Mouse (Mus musculus): ENCODE data around the gene Thyn1. TPM values are rescaled to one million over a fixed set of nuclear protein-coding genes. Genes with fewer than 3 reads are reported as not detected.
A peak's percentile ranks its signal among the peaks of the same experiment; 100 is the strongest.

Thyn1 gene
- polyA plus RNA-seq (2014; fragmentation: Nextera tagmentation; extraction: Ambion mirVana), result 167 and 170 TPM in 2 replicates

GRCm38 (mm10) chr9:26999461-27000395, at the start of gene Thyn1, which contains the start of gene Acad8:
TSS of gene Thyn1 (plus strand) at chr9:26999710.
TSS of gene Acad8 (minus strand) at chr9:26999566.
- under 1% methylated on average over 35 of the region's 35 CpGs for WGBS
- ATAC-seq (replicated peaks; ENCODE audit: low FRiP score, low TSS enrichment, low read depth) (peak; percentile 98), DNase-seq (ENCODE audit: low spot score) (peak; percentile 96)

GRCm38 (mm10) chr9:26977754-26978153, 21.8 kb upstream of the Thyn1 start:
- Histone ChIP-seq H3K27ac (ENCODE audit: low read depth) (no peak overlapping the region), H3K27me3 (replicated peaks; ENCODE audit: control insufficient read depth, insufficient read depth, low read length) (no peaks in the 10 kb centered on the region), H3K4me2 (ENCODE audit: low read length) (no peak overlapping the region), H3K4me3 (ENCODE audit: low read depth, low read length) (no peak overlapping the region), H3K9ac (ENCODE audit: low read length) (no peak overlapping the region), H3K9me3 (ENCODE audit: control insufficient read depth, low read length) (no peaks in the 10 kb centered on the region), H3K36me3 (ENCODE audit: control insufficient read depth, insufficient read depth, low read length) (peaks cover 66% of the 10 kb centered on the region), H3K4me1 (replicated peaks; ENCODE audit: control insufficient read depth, insufficient read depth, low read length) (no peaks in the 10 kb centered on the region)
- ATAC-seq (replicated peaks; ENCODE audit: low FRiP score, low TSS enrichment, low read depth), result no peak
- no peak for DNase-seq (ENCODE audit: low spot score)
- WGBS, result 88% methylated on average over 9 of the region's 9 CpGs

More at GRCm38 (mm10) chr9:26999461-27000395, at the start of gene Thyn1, which contains the start of gene Acad8:
- peak within 1 kb of the TSS; percentile 68 for H3K4me3 ChIP-seq (ENCODE audit: low read depth, low read length)
- peaks cover 20% of the 10 kb centered on the region for H3K4me1 ChIP-seq (replicated peaks; ENCODE audit: control insufficient read depth, insufficient read depth, low read length)
- H3K9ac ChIP-seq (ENCODE audit: low read length), result peak within 1 kb of the TSS; percentile 81
- peak within 1 kb of the TSS; percentile 55 for H3K27ac ChIP-seq (ENCODE audit: low read depth)
- peak within 1 kb of the TSS; percentile 60 for H3K4me2 ChIP-seq (ENCODE audit: low read length)
- no peaks in the 10 kb centered on the region for H3K9me3 ChIP-seq (ENCODE audit: control insufficient read depth, low read length)
- H3K27me3 ChIP-seq (replicated peaks; ENCODE audit: control insufficient read depth, insufficient read depth, low read length), result no peaks in the 10 kb centered on the region
- H3K36me3 ChIP-seq (ENCODE audit: control insufficient read depth, insufficient read depth, low read length), result peaks cover 21% of the 10 kb centered on the region

GRCm38 (mm10) chr9:26978776-26979175, 20.7 kb upstream of the Thyn1 start:
- Histone ChIP-seq H3K27me3 (replicated peaks; ENCODE audit: control insufficient read depth, insufficient read depth, low read length) (no peaks in the 10 kb centered on the region), H3K9ac (ENCODE audit: low read length) (no peak overlapping the region), H3K36me3 (ENCODE audit: control insufficient read depth, insufficient read depth, low read length) (peaks cover 64% of the 10 kb centered on the region), H3K4me2 (ENCODE audit: low read length) (no peak overlapping the region), H3K27ac (ENCODE audit: low read depth) (no peak overlapping the region), H3K9me3 (ENCODE audit: control insufficient read depth, low read length) (no peaks in the 10 kb centered on the region), H3K4me3 (ENCODE audit: low read depth, low read length) (no peak overlapping the region), H3K4me1 (replicated peaks; ENCODE audit: control insufficient read depth, insufficient read depth, low read length) (no peaks in the 10 kb centered on the region)
- DNase-seq (ENCODE audit: low spot score) (no peak), ATAC-seq (replicated peaks; ENCODE audit: low FRiP score, low TSS enrichment, low read depth) (no peak)
- 86% methylated on average over 3 of the region's 3 CpGs for WGBS

GRCm38 (mm10) chr9:26985090-26985613, 14.4 kb upstream of the Thyn1 start:
- no peaks in the 10 kb centered on the region for H3K4me1 ChIP-seq (replicated peaks; ENCODE audit: control insufficient read depth, insufficient read depth, low read length)
- no peak overlapping the region for H3K9ac ChIP-seq (ENCODE audit: low read length)
- no peaks in the 10 kb centered on the region for H3K9me3 ChIP-seq (ENCODE audit: control insufficient read depth, low read length)
- H3K4me2 ChIP-seq (ENCODE audit: low read length), result no peak overlapping the region
- no peak for DNase-seq (ENCODE audit: low spot score)
- ATAC-seq (replicated peaks; ENCODE audit: low FRiP score, low TSS enrichment, low read depth), result no peak
- H3K27me3 ChIP-seq (replicated peaks; ENCODE audit: control insufficient read depth, insufficient read depth, low read length), result no peaks in the 10 kb centered on the region
- H3K36me3 ChIP-seq (ENCODE audit: control insufficient read depth, insufficient read depth, low read length), result peaks cover 60% of the 10 kb centered on the region
- no peak overlapping the region for H3K4me3 ChIP-seq (ENCODE audit: low read depth, low read length)
- WGBS, result 88% methylated on average over 2 of the region's 2 CpGs
- H3K27ac ChIP-seq (ENCODE audit: low read depth), result no peak overlapping the region

- peak; percentile 10 for DNase-seq (ENCODE audit: low spot score)
- H3K9me3 ChIP-seq (ENCODE audit: control insufficient read depth, low read length), result no peaks in the 10 kb centered on the region
- H3K27ac ChIP-seq (ENCODE audit: low read depth), result no peak overlapping the region
- ATAC-seq (replicated peaks; ENCODE audit: low FRiP score, low TSS enrichment, low read depth), result no peak
- H3K27me3 ChIP-seq (replicated peaks; ENCODE audit: control insufficient read depth, insufficient read depth, low read length), result no peaks in the 10 kb centered on the region
- H3K4me3 ChIP-seq (ENCODE audit: low read depth, low read length), result no peak overlapping the region
- H3K9ac ChIP-seq (ENCODE audit: low read length), result no peak overlapping the region
- 93% methylated on average over 6 of the region's 6 CpGs for WGBS
- H3K36me3 ChIP-seq (ENCODE audit: control insufficient read depth, insufficient read depth, low read length), result peaks cover 64% of the 10 kb centered on the region
- H3K4me2 ChIP-seq (ENCODE audit: low read length), result no peak overlapping the region
- H3K4me1 ChIP-seq (replicated peaks; ENCODE audit: control insufficient read depth, insufficient read depth, low read length), result no peaks in the 10 kb centered on the region
These were observed 13.7 kb upstream of the Thyn1 start for GRCm38 (mm10) chr9:26985668-26986277.

- Histone ChIP-seq H3K9ac (ENCODE audit: low read length) (no peak overlapping the region), H3K4me2 (ENCODE audit: low read length) (no peak overlapping the region), H3K36me3 (ENCODE audit: control insufficient read depth, insufficient read depth, low read length) (peaks cover 55% of the 10 kb centered on the region), H3K9me3 (ENCODE audit: control insufficient read depth, low read length) (no peaks in the 10 kb centered on the region), H3K4me3 (ENCODE audit: low read depth, low read length) (no peak overlapping the region), H3K4me1 (replicated peaks; ENCODE audit: control insufficient read depth, insufficient read depth, low read length) (no peaks in the 10 kb centered on the region), H3K27ac (ENCODE audit: low read depth) (no peak overlapping the region), H3K27me3 (replicated peaks; ENCODE audit: control insufficient read depth, insufficient read depth, low read length) (no peaks in the 10 kb centered on the region)
- DNase-seq (ENCODE audit: low spot score) (no peak), ATAC-seq (replicated peaks; ENCODE audit: low FRiP score, low TSS enrichment, low read depth) (no peak)
- 94% methylated on average over 4 of the region's 4 CpGs for WGBS
These were observed 9.3 kb upstream of the Thyn1 start for GRCm38 (mm10) chr9:26990181-26990580.

GRCm38 (mm10) chr9:26993118-26993517, 6.4 kb upstream of the Thyn1 start:
- DNase-seq (ENCODE audit: low spot score) (no peak), ATAC-seq (replicated peaks; ENCODE audit: low FRiP score, low TSS enrichment, low read depth) (no peak)
- H3K27ac ChIP-seq (ENCODE audit: low read depth), result no peak overlapping the region
- no peak overlapping the region for H3K4me2 ChIP-seq (ENCODE audit: low read length)
- H3K27me3 ChIP-seq (replicated peaks; ENCODE audit: control insufficient read depth, insufficient read depth, low read length), result no peaks in the 10 kb centered on the region
- WGBS, result 97% methylated on average over 10 of the region's 10 CpGs
- H3K9ac ChIP-seq (ENCODE audit: low read length), result no peak overlapping the region
- H3K9me3 ChIP-seq (ENCODE audit: control insufficient read depth, low read length), result no peaks in the 10 kb centered on the region
- H3K36me3 ChIP-seq (ENCODE audit: control insufficient read depth, insufficient read depth, low read length), result peaks cover 38% of the 10 kb centered on the region
- peaks cover under 1% of the 10 kb centered on the region; the same call in 1 of the 2 replicates for H3K4me1 ChIP-seq (replicated peaks; ENCODE audit: control insufficient read depth, insufficient read depth, low read length)
- H3K4me3 ChIP-seq (ENCODE audit: low read depth, low read length), result no peak overlapping the region

GRCm38 (mm10) chr9:26993900-26994299, 5.6 kb upstream of the Thyn1 start:
- no peak for ATAC-seq (replicated peaks; ENCODE audit: low FRiP score, low TSS enrichment, low read depth)
- Histone ChIP-seq H3K36me3 (ENCODE audit: control insufficient read depth, insufficient read depth, low read length) (peaks cover 30% of the 10 kb centered on the region), H3K27me3 (replicated peaks; ENCODE audit: control insufficient read depth, insufficient read depth, low read length) (no peaks in the 10 kb centered on the region), H3K4me1 (replicated peaks; ENCODE audit: control insufficient read depth, insufficient read depth, low read length) (peaks cover 8% of the 10 kb centered on the region; the same call in 1 of the 2 replicates), H3K27ac (ENCODE audit: low read depth) (no peak overlapping the region), H3K9me3 (ENCODE audit: control insufficient read depth, low read length) (no peaks in the 10 kb centered on the region), H3K4me3 (ENCODE audit: low read depth, low read length) (no peak overlapping the region), H3K4me2 (ENCODE audit: low read length) (no peak overlapping the region), H3K9ac (ENCODE audit: low read length) (no peak overlapping the region)
- peak; percentile 33 for DNase-seq (ENCODE audit: low spot score)
- 75% methylated on average over 3 of the region's 3 CpGs for WGBS
